Mouse (Mus musculus) heart, adult 2 months (tissue): ENCODE measurements around the gene Plce1.

Source experiments
- EP300 ChIP-seq: fragments of 200-500 bp; IDR thresholded peaks from 2 replicates; pipeline ENCODE4 v1.6.1; 2011; ENCODE audit warnings: low read depth, low read length, control low read depth; ENCODE audit not compliant: insufficient read depth
- POLR2A ChIP-seq: fragments of 200-500 bp; IDR thresholded peaks from 2 replicates; pipeline ENCODE4 v1.6.1; 2011; ENCODE audit warnings: mild to moderate bottlenecking, low read depth, low read length, control low read depth; ENCODE audit not compliant: insufficient read depth

- no peak for TF ChIP-seq EP300
- no peak for TF ChIP-seq POLR2A
Observed at GRCm38 (mm10) chr19:38639805-38640204, 158.9 kb downstream of the Plce1 start.
